Mouse (Mus musculus): ENCODE measurements around the gene Dpt.
"Not testable (repeated sequence)": the region's sequence is repeated elsewhere in the genome, so short reads cannot be mapped to it uniquely, and the experiment has no call there.

Dpt gene

GRCm38 (mm10) chr1:164796471-164796870 is at the start of gene Dpt:
Gene Dpt (plus strand): TSS chr1:164796644.
- DNase-seq (ENCODE audit: low spot score in 2 of 2), result no peak

- no peak for DNase-seq (ENCODE audit: low spot score in 2 of 2)
Measured at GRCm38 (mm10) chr1:164753736-164754135, 42.7 kb upstream of the Dpt start.

GRCm38 (mm10) chr1:164755671-164756070 is 40.8 kb upstream of the Dpt start:
- DNase-seq (ENCODE audit: low spot score in 2 of 2), result no peak

- DNase-seq (ENCODE audit: low spot score in 2 of 2), result no peak
Measured at GRCm38 (mm10) chr1:164756951-164757350, 39.5 kb upstream of the Dpt start.

GRCm38 (mm10) chr1:164758401-164758800 is 38.0 kb upstream of the Dpt start:
- no peak for DNase-seq (ENCODE audit: low spot score in 2 of 2)

- DNase-seq (ENCODE audit: low spot score in 2 of 2), result no peak
Measured at GRCm38 (mm10) chr1:164762276-164762675, 34.2 kb upstream of the Dpt start.

GRCm38 (mm10) chr1:164766646-164767045 is 29.8 kb upstream of the Dpt start:
- no peak for DNase-seq (ENCODE audit: low spot score in 2 of 2)

- DNase-seq (ENCODE audit: low spot score in 2 of 2), result no peak
Measured at GRCm38 (mm10) chr1:164770611-164771010, 25.8 kb upstream of the Dpt start.

- DNase-seq (ENCODE audit: low spot score in 2 of 2), result no peak
Measured at GRCm38 (mm10) chr1:164780851-164781510, 15.5 kb upstream of the Dpt start.

- DNase-seq (ENCODE audit: low spot score in 2 of 2), result no peak
Measured at GRCm38 (mm10) chr1:164786165-164786564, 10.3 kb upstream of the Dpt start.

- no peak for DNase-seq (ENCODE audit: low spot score in 2 of 2)
Measured at GRCm38 (mm10) chr1:164787771-164788170, 8.7 kb upstream of the Dpt start.

GRCm38 (mm10) chr1:164788292-164788691 is 8.2 kb upstream of the Dpt start:
- no peak for DNase-seq (ENCODE audit: low spot score in 2 of 2)

GRCm38 (mm10) chr1:164790296-164790695 is 6.1 kb upstream of the Dpt start:
- DNase-seq (ENCODE audit: low spot score in 2 of 2), result not testable (repeated sequence)

- no peak for DNase-seq (ENCODE audit: low spot score in 2 of 2)
Measured at GRCm38 (mm10) chr1:164793049-164793448, 3.4 kb upstream of the Dpt start.

GRCm38 (mm10) chr1:164797746-164798285 is 1.4 kb downstream of the Dpt start:
- DNase-seq (ENCODE audit: low spot score in 2 of 2), result no peak

- DNase-seq (ENCODE audit: low spot score in 2 of 2), result no peak
Measured at GRCm38 (mm10) chr1:164798471-164798922, 2.1 kb downstream of the Dpt start.

GRCm38 (mm10) chr1:164799161-164799560 is 2.7 kb downstream of the Dpt start:
- DNase-seq (ENCODE audit: low spot score in 2 of 2), result no peak

GRCm38 (mm10) chr1:164804277-164804676 is 7.8 kb downstream of the Dpt start:
- no peak for DNase-seq (ENCODE audit: low spot score in 2 of 2)

- no peak for DNase-seq (ENCODE audit: low spot score in 2 of 2)
Measured at GRCm38 (mm10) chr1:164804751-164805435, 8.4 kb downstream of the Dpt start.

GRCm38 (mm10) chr1:164809371-164809770 is 12.9 kb downstream of the Dpt start:
- no peak for DNase-seq (ENCODE audit: low spot score in 2 of 2)

- no peak for DNase-seq (ENCODE audit: low spot score in 2 of 2)
Measured at GRCm38 (mm10) chr1:164811296-164811695, 14.9 kb downstream of the Dpt start.

GRCm38 (mm10) chr1:164814243-164814642 is 17.8 kb downstream of the Dpt start:
- DNase-seq (ENCODE audit: low spot score in 2 of 2), result no peak

GRCm38 (mm10) chr1:164815330-164815729 is 18.9 kb downstream of the Dpt start:
- no peak for DNase-seq (ENCODE audit: low spot score in 2 of 2)
